Mouse (Mus musculus) megakaryocyte-erythroid progenitor cell, adult 5-6 weeks (primary cell): ENCODE measurements around the gene H2-M5. TPM values are rescaled to one million over a fixed set of nuclear protein-coding genes. Genes with fewer than 3 reads are reported as not detected.

Experiments
- ATAC-seq: replicated peaks from 2 replicates; pipeline ENCODE4 v1.8.0; 2016; ENCODE audit warnings: mild to moderate bottlenecking, inconsistent platforms; ENCODE audit not compliant: severe bottlenecking, poor library complexity, low FRiP score, low TSS enrichment
- total RNA-seq, 2 experiments: library from RNA; stranded (forward) in 1 of 2; stranded (reverse) in 1 of 2; fragments of 200-1000, 215-1000 nt in 1 of 2; fragments of >200 nt in 1 of 2; fragmentation: Nextera tagmentation in 1 of 2; gene quantifications; 2 replicates each; pipeline ENCODE4 v1.2.3; 2014 to 2017

The H2-M5 gene
- total RNA-seq, 2 experiments from 2014 or later, result not detected

DNA sequence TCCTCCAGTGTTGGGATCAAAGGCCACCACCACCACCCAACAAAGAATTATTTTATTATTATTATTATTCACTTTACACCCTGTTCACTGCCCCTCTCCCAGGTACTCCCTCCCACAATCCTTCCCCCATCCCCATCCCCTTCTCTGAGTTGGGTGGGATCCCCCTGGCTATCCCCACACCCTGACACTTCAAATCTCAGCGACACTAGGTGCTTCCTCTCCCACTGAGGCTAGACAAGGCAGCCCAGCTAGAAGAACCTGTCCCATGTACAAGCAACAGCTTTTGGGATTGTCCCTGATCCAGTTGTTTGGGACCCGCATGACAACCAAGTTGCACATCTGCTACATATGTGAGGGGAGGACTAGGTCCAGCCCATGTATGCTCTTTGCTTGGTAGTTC is 36.7 kb downstream of the H2-M5 start:
- ATAC-seq, result no peak

DNA sequence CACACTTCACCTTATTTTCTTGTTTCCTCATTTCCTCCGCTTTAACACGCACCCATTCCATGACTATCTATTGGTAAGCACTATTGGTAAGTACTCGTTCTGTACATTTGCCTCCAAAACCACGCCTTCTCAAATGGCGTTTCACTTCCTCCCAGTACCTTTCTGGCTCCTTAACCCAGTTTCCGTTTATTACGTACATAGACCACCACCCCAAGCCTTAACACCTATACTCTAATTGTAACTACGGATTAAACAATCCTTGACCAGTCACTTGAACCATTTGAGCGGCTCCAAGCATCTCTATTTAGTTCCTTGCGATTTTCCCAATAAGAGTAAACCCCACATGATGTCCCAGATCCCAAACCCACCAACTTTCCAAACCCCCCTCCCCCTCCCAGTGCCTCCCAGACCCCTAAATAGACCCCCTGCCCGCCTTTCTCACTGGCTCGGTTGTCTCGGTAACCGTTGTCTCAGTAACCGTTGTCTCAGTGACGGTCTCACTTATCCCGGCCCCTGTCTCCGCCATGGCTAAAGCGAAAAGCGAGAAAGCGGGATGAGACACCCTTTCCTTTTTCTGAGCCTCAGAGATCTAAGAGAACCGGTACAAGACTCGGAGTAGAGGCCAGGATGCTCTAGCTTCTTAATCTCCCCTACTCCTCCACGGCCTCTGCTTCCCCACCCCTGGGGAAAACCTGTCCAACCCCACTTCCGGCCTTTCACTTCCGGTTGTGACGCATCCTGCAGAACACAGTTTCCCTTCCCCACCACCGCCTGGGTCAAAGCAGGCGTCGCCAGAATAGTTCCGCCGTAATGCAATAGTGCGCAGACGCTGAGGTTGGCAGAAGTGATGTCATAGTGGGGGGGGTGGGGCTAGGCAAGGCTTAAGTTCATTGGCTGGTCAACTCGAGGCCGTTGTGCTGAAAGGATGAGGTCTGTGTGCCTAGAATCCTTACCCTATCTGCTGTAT is 38.1 kb downstream of the H2-M5 start, which contains the start of gene Ppp1r11:
TSS of gene Ppp1r11 (minus strand) at position 761 of the 967 bp plus-strand sequence.
- peak; percentile 98 for ATAC-seq

DNA sequence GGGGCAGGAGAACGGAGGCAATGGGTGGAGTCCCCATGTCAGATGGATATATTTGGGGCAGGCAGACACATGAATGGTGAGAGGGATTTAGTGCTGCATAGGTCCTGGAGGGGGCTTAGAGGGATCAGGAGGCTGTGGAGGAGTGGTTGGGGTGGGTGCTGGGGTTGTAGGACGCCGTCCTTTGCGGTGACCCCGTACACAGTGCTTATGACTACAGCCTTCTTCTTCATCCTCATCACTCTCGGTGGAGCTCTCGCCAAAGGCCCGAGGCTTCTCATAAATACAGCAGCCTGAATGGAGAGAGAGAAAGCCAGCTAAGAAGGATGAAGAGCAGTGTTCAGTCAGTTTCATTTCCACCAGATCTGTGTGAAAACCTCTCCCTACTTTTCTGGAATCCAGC is 40.1 kb downstream of the H2-M5 start:
- no peak for ATAC-seq

DNA sequence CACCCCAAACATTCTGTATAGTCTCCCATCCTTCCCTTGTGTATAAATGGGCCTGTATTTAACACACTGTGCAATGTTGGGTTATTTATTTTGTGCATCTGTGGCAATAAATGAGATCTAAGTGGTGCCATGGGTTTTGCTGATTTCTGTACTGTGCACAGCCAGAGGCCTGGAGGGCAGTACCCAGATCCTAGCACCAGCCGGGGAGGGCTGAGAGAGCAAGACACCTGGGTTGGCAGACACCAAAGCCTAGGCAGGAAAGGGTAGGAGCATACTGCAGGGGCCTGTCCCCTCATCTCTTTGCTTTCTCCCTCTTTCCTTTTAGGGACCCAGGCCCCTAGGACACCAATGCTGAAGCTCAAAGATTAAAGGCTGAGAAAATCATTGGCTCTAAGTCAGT is 41.1 kb downstream of the H2-M5 start:
- no peak for ATAC-seq

DNA sequence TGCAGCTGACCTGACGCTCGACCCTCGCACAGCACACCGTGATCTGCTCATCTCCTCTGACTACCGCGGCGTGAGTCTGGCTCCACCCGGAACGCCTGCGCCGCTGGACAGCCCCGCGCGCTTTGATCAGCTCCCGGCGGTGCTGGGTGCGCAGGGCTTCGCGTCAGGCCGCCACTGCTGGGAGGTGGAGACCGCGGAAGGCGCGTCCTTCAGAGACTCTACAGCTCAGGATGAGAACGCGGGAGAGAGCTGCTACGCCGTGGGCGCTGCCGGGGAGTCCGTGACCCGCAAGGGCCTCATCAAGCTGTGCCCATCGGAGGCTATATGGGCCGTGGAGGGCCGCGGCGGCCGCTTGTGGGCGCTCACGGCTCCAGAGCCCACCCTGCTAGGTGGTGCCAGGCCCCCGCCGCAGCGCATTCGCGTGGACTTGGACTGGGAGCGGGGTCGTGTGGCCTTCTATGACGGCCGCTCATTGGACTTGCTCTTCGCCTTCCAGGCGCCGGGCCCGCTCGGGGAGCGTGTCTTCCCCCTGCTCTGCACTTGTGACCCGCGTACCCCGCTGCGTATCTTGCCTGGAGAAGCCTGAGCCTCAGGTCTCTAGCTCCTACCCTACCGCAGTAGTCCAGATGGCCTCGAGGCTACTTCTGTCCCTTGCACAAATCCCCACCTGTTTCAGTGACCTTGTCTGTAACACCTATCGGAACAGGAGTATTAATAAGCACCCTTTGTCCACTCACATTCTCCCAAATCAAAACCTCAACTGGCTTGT is 42.1 kb downstream of the H2-M5 start:
- no peak for ATAC-seq

DNA sequence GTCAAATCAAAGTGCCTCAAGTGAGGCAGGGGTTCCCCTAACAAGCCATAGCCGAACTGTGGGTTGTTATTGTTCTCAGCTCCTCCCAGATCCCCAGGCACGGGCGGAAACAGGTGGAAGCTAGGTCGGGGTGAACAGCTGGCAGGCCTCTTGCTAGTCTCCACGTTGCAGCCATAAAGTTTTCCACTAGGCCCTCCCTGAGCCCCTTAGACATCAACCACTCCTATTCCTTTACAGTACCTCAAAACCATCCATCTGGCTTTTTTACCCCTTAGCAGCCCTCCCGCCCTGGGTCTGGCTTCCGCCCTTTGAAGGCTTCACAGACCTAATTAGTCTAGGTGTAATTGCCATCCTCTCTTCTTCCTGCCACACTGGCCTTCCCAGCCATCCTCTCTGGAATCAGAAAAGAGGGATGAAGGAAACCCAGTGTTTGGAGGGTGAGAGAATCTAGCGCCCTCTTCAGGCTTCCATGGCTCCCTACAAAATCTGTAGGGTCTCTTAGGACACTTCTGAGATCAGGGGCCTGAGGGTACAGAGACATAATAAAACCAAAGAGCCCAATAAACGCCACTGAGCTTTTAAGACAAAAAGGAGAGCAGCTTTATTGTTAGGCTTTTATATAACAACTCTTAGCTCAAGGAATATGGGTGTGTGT is 45.1 kb downstream of the H2-M5 start:
- no peak for ATAC-seq

DNA sequence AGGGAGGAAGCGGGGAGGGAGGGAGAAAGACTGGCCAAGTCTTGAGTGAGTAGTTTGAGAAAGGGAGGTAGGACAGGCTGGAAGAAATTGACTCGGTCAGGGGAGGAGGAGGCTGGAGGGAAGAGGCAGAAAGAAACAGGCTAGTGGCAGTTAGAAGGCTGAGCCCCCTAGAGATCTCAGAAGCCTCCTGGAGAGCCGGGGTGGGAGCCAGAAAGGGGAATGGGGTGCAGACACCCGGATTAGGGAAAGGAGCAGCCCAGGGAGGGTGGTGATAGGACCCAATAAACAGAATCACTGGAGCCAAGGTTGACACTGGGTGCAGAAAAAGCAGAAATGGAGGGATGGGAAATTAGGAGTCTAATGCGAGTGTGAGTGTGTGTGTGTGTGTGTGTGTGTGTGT is 45.6 kb downstream of the H2-M5 start:
- no peak for ATAC-seq

DNA sequence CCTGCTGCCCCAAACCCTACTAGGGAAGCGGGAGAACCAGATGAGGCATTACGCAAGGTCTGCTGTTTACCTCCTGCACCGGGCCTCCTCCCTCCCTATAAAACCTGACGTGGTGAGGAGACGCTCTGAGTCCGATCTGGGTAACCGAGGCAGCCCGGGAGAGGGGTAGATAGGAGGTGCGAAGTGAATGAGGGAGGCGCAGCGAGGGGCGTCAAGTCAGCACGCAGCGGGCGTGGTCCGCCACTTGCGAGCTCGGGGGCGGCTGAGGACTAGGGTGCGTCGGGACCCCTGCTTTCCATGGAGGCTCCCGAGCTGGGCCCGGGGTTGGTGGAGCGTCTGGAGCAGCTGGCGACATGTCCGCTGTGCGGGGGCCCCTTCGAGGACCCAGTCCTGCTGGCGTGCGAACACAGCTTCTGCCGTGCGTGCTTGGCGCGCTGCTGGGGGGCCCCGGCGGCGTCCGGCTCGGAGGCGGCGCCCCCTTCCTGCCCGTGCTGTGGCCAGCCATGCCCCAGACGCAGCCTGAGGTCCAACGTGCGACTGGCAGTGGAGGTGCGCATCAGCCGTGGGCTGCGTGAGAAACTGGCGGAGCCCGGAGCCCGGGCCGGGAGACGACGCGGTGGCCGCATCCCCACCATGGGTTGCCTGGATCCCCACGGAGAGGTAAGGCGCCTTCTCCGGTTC is 46.4 kb downstream of the H2-M5 start, which contains the start of gene Rnf39:
TSS of gene Rnf39 (plus strand) at position 128 of the 681 bp plus-strand sequence.
- ATAC-seq, result 0 out of 2 replicates have a peak, but pooled peaks have one; percentile 11

DNA sequence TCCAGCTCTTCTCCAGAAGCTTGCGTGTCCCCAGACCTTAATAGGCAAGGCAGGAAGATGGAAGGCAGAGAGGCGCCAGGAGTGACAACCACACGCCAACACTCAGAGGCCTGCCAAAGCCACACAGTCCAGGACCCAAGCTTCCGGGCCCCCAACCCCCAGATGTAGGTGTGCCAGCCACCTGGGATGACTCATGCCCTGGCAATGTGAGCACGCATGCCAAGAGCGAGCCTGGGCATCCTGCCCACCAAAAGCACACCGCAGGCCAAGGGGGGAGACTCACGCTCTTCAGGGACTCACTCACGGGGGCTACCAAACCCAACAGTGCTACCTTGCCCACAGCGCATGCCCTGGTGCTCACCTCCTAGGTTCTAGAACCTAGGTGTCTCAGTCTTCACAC is 46.9 kb downstream of the H2-M5 start:
- peak; percentile 45; the same call in 1 of the 2 replicates for ATAC-seq

DNA sequence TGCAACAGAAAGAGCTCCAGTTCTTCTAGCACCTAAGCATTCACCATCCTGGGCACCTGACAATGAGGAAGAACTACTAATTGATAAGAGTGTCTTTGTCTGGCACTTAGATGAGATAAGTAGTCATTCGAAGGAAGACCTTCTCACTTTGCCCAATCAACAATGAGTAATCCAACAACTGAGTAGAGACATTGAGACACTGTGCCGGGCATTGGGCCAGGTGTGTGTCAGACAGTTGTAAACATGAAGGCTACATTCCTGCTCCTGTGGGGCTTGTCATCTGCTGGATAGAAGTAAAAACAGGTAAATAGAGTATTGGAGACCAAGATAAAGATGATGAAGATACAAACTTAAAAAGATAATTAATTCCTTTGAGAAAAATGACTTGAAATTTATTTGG is 51.3 kb downstream of the H2-M5 start:
- ATAC-seq, result no peak

Other genes with a start within 250 kb of the H2-M5 start
- gene H2-M10.5, start 216.6 kb downstream of the H2-M5 start, total RNA-seq (2014; fragmentation: Nextera tagmentation), result not detected in 2 replicates
- not detected in 2 replicates for gene H2-M10.5, start 216.6 kb downstream of the H2-M5 start, total RNA-seq (2017)
- gene H2-M10.6, start 177.4 kb downstream of the H2-M5 start, total RNA-seq (2014; fragmentation: Nextera tagmentation), result not detected in 2 replicates
- gene H2-M10.6, start 177.4 kb downstream of the H2-M5 start, total RNA-seq (2017), result not detected in 2 replicates
- 13.0 and 13.6 TPM in 2 replicates for gene Trim26, start 152.4 kb downstream of the H2-M5 start, total RNA-seq (2014; fragmentation: Nextera tagmentation)
- 7.7 and 9.3 TPM in 2 replicates for gene Trim26, start 152.4 kb downstream of the H2-M5 start, total RNA-seq (2017)
- not detected in 2 replicates for gene Trim15, start 122.3 kb downstream of the H2-M5 start, total RNA-seq (2014; fragmentation: Nextera tagmentation)
- not detected in 2 replicates for gene Trim15, start 122.3 kb downstream of the H2-M5 start, total RNA-seq (2017)
- gene Trim10, start 120.0 kb downstream of the H2-M5 start, total RNA-seq (2014; fragmentation: Nextera tagmentation), result 7.5 and 9.6 TPM in 2 replicates
- gene Trim10, start 120.0 kb downstream of the H2-M5 start, total RNA-seq (2017), result 13.8 and 24.1 TPM in 2 replicates
- gene Trim40, start 99.4 kb downstream of the H2-M5 start, total RNA-seq (2014; fragmentation: Nextera tagmentation), result not detected in 2 replicates
- not detected in 2 replicates for gene Trim40, start 99.4 kb downstream of the H2-M5 start, total RNA-seq (2017)
- gene Trim31, start 91.4 kb downstream of the H2-M5 start, total RNA-seq (2014; fragmentation: Nextera tagmentation), result not detected in 2 replicates
- gene Trim31, start 91.4 kb downstream of the H2-M5 start, total RNA-seq (2017), result not detected in 2 replicates
- not detected in 2 replicates for gene Rnf39, start 46.6 kb downstream of the H2-M5 start, total RNA-seq (2014; fragmentation: Nextera tagmentation)
- gene Rnf39, start 46.6 kb downstream of the H2-M5 start, total RNA-seq (2017), result not detected in 2 replicates
- 61.5 and 88.0 TPM in 2 replicates for gene Ppp1r11, start 37.8 kb downstream of the H2-M5 start, total RNA-seq (2014; fragmentation: Nextera tagmentation)
- 53.8 and 72.8 TPM in 2 replicates for gene Ppp1r11, start 37.8 kb downstream of the H2-M5 start, total RNA-seq (2017)
- 47.7 and 94.1 TPM in 2 replicates for gene Znrd1, start 31.0 kb downstream of the H2-M5 start, total RNA-seq (2014; fragmentation: Nextera tagmentation)
- 17.7 and 35.3 TPM in 2 replicates for gene Znrd1, start 31.0 kb downstream of the H2-M5 start, total RNA-seq (2017)
- 1.4 and 13.1 TPM in 2 replicates for gene Znrd1as, start 30.9 kb downstream of the H2-M5 start, total RNA-seq (2014; fragmentation: Nextera tagmentation)
- 11.4 and 23.7 TPM in 2 replicates for gene Znrd1as, start 30.9 kb downstream of the H2-M5 start, total RNA-seq (2017)
- not detected in 2 replicates for gene 2410137M14Rik, start 8.3 kb downstream of the H2-M5 start, total RNA-seq (2014; fragmentation: Nextera tagmentation)
- not detected in 2 replicates for gene 2410137M14Rik, start 8.3 kb downstream of the H2-M5 start, total RNA-seq (2017)
- gene Zfp57, start 11.6 kb upstream of the H2-M5 start, total RNA-seq (2014; fragmentation: Nextera tagmentation), result 0.87 TPM in 1 of 2 replicates, not detected in the other
- 0.08 TPM in 1 of 2 replicates, not detected in the other for gene Zfp57, start 11.6 kb upstream of the H2-M5 start, total RNA-seq (2017)
- gene Mog, start 33.9 kb upstream of the H2-M5 start, total RNA-seq (2014; fragmentation: Nextera tagmentation), result not detected in 2 replicates
- not detected in 2 replicates for gene Mog, start 33.9 kb upstream of the H2-M5 start, total RNA-seq (2017)
- 9.1 and 11.1 TPM in 2 replicates for gene Gabbr1, start 56.4 kb upstream of the H2-M5 start, total RNA-seq (2014; fragmentation: Nextera tagmentation)
- gene Gabbr1, start 56.4 kb upstream of the H2-M5 start, total RNA-seq (2017), result 0.91 and 0.99 TPM in 2 replicates
- gene Olfr90, start 99.0 kb upstream of the H2-M5 start, total RNA-seq (2014; fragmentation: Nextera tagmentation), result not detected in 2 replicates
- not detected in 2 replicates for gene Olfr90, start 99.0 kb upstream of the H2-M5 start, total RNA-seq (2017)
- not detected in 2 replicates for gene Olfr91, start 108.7 kb upstream of the H2-M5 start, total RNA-seq (2014; fragmentation: Nextera tagmentation)
- gene Olfr91, start 108.7 kb upstream of the H2-M5 start, total RNA-seq (2017), result not detected in 2 replicates
- gene Olfr92, start 130.6 kb upstream of the H2-M5 start, total RNA-seq (2014; fragmentation: Nextera tagmentation), result not detected in 2 replicates
- not detected in 2 replicates for gene Olfr92, start 130.6 kb upstream of the H2-M5 start, total RNA-seq (2017)
- gene Olfr93, start 172.0 kb upstream of the H2-M5 start, total RNA-seq (2014; fragmentation: Nextera tagmentation), result not detected in 2 replicates
- gene Olfr93, start 172.0 kb upstream of the H2-M5 start, total RNA-seq (2017), result not detected in 2 replicates
- gene Ubd, start 204.4 kb upstream of the H2-M5 start, total RNA-seq (2014; fragmentation: Nextera tagmentation), result not detected in 2 replicates
- gene Ubd, start 204.4 kb upstream of the H2-M5 start, total RNA-seq (2017), result 0.88 TPM in 1 of 2 replicates, not detected in the other
- gene Olfr94, start 211.5 kb upstream of the H2-M5 start, total RNA-seq (2014; fragmentation: Nextera tagmentation), result not detected in 2 replicates
- gene Olfr94, start 211.5 kb upstream of the H2-M5 start, total RNA-seq (2017), result not detected in 2 replicates
- not detected in 2 replicates for gene Olfr95, start 223.6 kb upstream of the H2-M5 start, total RNA-seq (2014; fragmentation: Nextera tagmentation)
- gene Olfr95, start 223.6 kb upstream of the H2-M5 start, total RNA-seq (2017), result not detected in 2 replicates
- not detected in 2 replicates for gene Olfr96, start 230.6 kb upstream of the H2-M5 start, total RNA-seq (2014; fragmentation: Nextera tagmentation)
- not detected in 2 replicates for gene Olfr96, start 230.6 kb upstream of the H2-M5 start, total RNA-seq (2017)
- gene Olfr97, start 247.8 kb upstream of the H2-M5 start, total RNA-seq (2014; fragmentation: Nextera tagmentation), result not detected in 2 replicates
- gene Olfr97, start 247.8 kb upstream of the H2-M5 start, total RNA-seq (2017), result not detected in 2 replicates